Mouse (Mus musculus): Measurements from ENCODE around the gene Gm49361.

The Gm49361 gene

DNA sequence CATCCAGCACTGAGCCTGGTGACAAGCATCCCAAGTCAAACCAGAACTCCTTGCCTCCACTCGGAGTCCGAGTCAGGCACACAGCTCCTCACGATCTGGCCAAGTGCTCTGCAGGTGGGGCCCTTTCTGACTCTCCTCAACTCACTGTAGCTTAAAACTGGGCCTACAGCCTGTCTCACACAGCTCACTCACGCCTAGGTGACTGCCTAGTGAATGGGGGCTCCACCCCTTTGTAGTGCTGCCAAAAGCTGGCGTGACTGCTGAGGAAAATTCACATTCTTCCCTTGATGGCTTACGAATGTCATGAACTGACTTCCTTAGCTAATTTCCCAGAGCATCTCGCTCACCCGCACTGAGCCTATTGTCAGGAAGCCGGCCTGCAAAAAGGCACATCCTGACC is 15.4 kb downstream of the Gm49361 start:
- DNase-seq (ENCODE audit: low spot score in 2 of 2) = peak in 1 of 2 experiments; percentile 38

DNA sequence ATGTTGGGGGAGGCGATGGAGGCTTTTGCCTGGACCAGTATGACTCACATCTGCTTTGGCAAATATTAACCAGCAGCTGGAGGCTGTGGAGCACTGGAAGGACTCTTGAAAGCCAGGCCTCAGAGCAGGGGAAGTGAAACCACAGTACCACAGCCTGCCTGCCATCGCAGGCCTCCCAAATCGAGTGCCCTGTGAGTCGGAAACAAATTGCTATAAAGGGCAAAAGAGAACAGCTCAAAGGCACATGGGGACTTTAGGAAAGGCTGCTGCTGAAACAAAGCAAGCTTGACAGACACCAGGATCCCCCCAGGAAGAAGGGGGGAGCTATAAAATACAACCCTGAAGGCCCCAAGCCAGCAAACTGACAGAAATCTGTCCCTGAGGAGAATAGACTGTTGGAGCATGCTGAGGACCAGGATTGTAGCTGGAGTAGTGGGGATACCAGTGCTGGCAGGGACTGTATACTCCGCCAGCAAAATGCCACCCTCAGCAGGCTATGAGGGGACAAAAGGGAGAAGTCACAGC is 15.9 kb downstream of the Gm49361 start:
- DNase-seq (ENCODE audit: low spot score in 2 of 2) = peak in 1 of 2 experiments; percentile 52

DNA sequence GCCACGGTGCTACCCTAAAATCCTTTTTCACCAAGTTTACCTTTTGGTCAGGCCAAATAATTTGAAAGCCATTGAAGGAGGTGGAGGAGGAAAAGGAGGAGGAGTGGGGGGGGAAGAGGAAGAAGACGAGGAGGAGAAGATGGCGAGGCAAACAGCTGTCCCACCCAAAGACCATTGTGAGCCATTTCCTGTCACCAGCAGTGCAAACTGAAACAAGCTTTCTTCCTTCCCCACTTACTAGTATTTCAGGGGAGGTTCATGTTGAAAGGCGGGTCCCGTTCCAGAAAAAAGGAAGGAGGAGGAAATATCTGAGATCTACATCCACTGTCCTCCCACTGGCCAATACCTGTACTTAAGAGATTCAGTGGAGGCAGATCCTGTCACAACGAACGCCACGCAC is 16.5 kb downstream of the Gm49361 start:
- no peak for DNase-seq (ENCODE audit: low spot score in 2 of 2)

DNA sequence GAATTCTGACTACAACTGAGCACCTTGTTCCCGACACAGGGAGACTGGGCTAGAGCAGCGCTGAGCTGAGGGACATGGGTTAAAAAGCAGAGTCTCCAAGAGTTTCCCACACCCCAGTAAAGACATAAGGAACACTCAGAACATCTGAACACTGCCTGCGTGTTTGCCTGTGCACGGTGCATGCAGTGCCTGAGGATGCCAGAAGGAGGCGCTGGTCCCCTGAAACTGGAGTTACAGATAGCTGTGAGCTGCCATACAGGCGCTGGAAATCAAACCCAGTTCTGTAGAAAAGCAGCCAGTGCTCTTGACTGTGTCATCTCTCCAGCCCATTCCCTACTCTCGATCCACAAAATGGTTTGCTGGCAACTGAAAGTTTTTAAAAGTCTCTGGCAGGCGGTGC is 19.7 kb downstream of the Gm49361 start:
- DNase-seq (ENCODE audit: low spot score in 2 of 2) = no peak

DNA sequence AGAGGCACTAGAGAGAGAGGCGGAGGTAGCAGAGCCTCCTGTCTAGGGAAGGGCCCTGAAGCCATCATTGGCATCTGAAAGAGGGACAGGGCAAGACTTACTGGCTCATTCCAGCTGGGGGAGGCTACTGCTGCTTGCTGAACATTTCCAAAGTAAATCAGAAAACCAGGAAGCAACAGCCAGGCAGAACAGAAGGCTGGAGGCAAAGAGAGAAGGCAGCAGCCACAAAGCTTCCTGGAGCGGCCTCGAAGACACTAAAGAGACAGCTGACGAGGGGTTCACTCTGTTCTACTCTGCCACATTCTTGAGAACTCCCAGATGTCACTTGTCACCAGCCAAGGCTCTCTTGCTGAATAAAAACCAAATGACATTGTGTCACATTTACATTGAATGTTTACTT is 21.4 kb downstream of the Gm49361 start:
- no peak for DNase-seq (ENCODE audit: low spot score in 2 of 2)

DNA sequence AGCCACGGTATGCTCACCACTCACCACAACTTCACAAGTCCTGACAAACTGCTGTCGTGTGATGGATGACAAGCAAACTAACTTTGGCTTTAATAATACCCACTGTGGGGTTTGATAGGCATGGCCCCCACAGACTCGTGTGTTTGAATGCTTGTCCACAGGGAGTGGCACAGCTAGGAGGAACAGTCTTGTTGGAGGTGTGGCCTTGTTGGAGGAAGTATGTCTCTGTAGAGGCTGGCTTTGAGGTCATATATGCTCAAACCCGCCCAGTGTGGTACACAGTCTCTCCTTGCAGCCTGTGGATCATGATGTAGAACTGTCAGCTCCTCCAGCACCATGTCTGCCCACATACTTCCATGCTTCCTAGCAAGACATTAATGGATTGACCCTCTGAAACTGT is 27.7 kb downstream of the Gm49361 start:
- no peak for DNase-seq (ENCODE audit: low spot score in 2 of 2)

DNA sequence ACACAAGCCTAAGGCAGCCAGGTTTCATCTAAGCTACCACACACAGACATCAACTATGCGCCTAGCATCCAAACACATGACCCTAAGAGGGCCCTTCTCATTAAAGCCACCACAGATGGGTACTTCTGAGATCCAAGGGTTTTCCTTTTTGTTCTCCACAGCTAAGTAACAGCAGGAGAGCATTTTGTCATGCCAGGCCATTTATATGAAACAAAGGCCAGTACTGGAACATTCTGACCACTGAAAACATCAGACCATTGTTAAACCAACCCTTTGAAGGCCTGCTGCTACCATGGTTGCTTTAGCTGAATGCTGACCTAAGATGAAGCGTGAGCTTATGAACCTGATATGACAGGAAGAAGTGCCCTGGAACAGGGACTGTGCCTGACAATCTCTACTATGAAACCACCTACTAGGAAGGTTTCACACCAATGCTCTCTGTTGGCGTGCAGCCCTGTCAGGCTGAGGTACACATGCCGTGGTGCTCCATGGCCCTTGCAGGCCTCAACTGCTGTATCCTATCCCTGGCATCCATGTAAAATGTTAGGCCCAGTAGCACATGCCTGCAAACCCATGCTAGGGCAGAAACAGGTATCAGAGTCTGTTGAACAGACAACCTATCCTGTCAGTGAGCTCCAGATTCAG is 29.2 kb downstream of the Gm49361 start:
- DNase-seq (ENCODE audit: low spot score in 2 of 2) = no peak

DNA sequence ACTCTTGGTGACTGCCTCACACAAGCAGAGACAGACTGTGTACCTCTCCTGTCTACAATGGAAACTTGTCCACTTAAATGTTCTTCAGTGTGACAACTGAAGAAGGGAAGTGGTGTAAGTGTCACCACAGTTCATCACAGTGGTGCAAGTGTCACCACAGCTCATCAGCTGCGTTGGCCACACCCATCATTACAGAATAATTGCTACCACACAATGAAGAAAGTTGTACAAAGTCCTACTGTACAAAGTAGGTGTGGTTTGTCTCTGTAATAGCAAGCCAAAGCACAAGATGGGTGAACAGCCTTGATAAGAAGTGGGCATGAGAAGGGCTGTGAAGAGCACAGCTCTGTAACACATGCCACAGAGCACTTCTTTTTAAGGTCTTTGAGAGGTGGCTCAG is 33.0 kb downstream of the Gm49361 start:
- no peak for DNase-seq (ENCODE audit: low spot score in 2 of 2)

DNA sequence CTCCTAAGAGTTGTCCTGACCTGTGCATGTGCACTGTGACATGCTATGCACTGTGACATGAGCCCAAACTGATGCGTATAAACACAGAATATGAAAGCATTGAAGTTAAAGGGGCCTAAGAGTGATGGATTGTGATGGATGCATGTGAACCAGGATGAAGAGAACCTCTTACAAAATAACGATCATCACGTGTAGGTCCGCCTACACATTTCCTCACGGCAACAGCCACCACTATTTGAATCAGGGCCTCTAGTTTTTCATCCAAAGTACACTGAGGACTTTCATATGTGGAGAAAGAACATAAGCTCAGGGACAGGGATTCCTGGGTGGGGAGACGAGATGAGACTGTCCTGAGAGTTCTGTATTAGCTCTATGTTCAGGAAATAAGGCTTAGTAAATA is 34.8 kb downstream of the Gm49361 start:
- no peak for DNase-seq (ENCODE audit: low spot score in 2 of 2)

DNA sequence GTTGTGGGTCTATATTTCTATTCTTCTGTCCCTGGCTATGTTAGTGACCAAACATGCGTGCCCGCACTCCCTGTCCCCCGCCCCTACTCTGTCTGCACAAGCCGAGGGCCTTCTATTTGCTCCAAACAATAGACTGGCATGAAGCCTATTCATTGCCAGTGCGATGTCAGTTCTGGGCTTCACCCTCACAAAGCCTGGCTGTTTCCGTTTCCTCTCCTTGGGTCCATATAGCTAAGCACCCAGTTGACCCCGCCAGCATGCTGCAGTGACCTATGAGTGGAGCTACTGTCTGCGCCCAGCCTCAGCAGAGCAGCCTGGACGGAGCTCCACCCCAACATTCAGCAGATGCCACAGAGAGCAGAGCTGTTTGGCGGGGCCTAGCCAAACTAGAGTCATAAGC is 36.7 kb downstream of the Gm49361 start:
- DNase-seq (ENCODE audit: low spot score in 2 of 2) = no peak

DNA sequence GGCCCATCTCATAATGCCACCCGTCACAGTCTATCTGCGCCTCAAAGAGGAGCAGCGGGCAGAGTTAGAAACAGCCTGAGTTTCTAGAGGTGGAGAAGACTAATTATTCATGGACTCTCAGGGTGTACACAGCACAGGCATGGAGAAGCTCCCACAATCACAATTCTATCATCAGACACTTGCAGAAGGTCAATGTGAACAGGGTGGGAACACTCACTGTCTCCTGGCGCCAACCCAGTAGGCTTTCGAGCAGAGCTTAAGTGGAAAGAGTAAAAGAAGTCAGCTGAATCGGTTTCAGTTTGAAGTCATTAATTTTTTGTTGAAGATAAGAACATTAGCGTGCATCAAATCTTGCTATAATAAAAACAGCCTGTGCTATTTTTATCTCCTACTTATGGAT is 37.3 kb downstream of the Gm49361 start:
- peak in 1 of 2 experiments; percentile 38 for DNase-seq (ENCODE audit: low spot score in 2 of 2)

DNA sequence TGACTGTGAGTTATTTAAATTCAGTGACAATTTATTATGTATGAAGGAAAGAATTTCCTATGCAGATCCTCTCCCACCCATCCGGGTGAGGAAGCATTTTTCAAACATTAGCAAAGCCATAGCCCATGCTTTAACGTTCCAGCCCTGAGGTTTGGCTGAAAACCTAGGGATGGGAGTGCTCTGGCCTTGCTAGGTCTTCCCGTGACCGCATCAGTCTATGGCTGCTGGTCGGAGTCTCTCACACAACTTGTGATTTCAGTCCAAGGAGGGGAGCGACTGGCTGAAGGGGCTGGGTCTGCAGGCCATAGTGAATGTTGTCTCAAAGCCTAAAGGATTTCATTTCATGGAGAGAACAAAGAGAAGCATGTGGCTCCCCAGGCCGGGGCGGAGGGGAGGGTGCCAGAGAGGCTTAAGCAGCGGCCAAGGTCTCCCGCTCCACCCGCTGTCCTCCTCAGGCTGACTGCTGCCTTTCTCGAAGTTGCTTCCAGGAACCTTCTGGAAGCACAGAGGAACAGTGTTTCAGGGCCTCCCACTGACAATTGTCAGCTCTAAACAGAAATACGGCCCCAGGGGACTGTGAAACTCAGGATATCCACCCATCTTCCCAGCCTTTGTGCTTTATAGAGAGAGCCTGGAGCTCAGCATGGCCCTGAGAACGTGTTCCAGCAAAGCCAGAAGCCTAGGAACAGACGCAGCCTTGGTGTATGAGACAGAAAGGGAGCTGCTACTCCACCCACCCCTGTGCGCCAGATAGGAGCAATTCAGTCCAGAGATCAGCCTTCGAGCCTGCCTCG is 38.6 kb downstream of the Gm49361 start:
- DNase-seq (ENCODE audit: low spot score in 2 of 2) = peak in 1 of 2 experiments; percentile 40

DNA sequence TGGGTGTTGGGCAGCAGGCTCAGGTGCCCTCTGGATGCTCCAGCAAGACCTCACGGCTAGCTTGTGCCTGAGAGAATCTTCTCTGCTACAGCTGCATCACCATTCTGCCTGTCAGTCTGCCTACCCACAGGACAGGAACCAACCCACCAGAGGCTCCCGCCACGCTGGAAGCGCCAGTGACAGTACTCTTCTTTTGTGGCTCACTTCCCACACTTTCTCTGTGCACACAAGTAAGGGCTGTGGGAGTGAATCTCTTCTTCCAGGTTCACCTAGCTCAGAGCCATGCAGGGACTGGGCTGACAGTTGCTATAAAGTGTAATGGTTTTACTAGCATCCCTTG is 39.2 kb downstream of the Gm49361 start:
- no peak for DNase-seq (ENCODE audit: low spot score in 2 of 2)

DNA sequence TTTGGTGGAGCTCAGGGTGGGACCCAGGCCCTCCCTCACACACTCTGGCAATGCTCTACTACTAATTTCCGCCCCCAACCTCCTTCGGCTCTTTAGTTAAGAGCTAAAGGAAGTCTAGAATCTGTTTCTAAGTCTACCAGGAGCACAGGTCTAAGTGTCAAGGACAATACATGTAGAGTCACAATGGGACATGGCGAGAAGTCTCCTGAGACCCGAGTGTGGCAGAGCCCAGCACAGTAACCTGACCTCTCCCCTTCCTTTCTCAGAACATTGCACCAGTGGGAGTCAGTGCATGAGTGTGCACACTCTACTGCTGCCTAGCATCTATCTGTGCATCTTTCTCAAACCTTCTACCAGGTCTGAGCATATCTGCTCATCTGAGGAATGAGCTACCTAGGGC is 40.1 kb downstream of the Gm49361 start:
- DNase-seq (ENCODE audit: low spot score in 2 of 2) = no peak

DNA sequence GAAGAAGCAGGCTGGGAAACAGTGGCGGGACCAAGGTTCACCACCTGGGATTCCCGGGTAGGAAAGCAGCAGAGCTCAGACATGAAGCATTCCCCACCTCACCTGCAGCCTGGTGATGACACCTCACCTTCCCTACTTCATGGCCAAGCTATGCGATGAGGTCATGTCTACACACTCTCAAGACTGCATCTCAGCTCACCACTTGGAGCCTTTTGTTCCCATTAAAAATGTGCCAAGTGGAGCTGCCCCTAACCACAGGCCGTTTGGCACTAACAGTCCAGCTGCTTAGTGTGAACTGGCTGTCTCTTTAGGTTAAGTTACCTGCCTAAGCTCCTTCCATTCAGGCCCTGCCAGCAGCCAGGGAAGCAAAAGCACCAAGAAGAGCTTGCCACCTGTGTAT is 40.8 kb downstream of the Gm49361 start:
- DNase-seq (ENCODE audit: low spot score in 2 of 2) = no peak

DNA sequence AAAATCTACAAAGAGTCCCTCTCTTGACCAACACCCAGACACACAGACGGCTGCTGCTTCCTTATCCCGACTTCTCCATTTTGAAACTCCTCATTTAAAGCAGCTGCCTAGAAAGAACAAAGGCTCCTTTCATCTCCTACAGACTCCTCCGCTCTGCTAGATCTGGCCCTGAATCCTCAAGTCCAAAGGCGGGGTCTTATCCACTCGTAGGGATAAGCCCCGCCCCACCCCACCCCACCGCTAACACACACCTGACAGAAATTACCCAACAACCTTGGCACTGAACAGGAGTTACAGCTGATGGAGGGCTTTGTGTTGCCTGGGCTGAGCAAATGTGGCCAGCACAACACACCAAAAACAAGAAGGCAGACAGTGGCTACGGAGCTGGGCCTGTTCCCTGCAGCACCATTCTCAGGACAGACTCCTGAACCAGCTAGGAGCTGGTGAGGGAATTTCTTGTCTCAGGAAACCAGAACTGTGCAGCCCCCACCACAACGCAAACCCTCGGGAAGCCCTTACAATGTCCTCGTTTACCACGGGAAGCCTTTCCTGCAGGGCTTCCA is 43.9 kb downstream of the Gm49361 start:
- DNase-seq (ENCODE audit: low spot score in 2 of 2) = no peak

DNA sequence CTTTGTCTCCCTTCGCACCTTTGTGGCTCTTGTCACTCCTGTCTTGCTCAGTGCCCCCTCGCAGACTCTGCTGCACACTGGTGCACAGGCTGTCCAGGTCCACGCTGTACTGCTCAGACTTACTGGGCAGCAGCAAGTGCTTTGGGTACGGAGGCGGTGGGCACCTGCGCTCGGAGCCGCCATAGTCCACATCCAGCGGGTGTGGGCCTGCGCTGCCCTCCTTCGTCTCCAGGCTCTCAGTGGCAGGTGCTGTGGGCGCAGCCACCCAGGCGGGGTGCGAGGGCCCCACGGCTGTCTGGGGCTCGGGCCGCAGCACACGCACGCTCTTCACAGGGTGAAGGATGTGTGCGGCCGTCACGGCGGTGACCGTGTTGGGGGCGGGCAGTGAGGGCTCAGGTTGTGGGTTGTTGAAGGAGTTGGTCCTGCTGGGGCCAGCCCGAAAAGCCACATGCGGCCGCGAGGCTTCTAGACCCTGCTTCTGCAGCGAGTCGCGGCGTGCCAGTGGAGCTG is 46.4 kb downstream of the Gm49361 start:
- no peak for DNase-seq (ENCODE audit: low spot score in 2 of 2)

DNA sequence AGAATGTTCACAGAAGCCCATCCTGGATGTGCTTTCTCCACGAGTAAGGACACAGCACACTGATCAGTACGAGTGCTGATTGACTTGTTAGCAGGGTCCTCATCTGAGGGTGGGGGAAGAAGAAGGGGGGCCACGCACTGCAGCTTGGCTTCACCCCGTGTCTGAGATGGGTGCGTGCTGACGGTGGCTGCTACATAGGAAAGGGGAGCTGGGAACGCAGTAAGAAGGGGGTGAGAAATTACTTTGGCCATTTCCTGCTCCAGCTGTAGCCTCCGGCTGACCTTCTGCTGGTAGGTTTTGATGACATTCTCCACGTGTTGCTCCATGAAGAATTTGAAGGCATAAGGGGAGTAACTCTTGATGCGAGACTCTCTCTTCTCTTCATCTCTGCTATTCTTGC is 46.9 kb downstream of the Gm49361 start:
- no peak for DNase-seq (ENCODE audit: low spot score in 2 of 2)

DNA sequence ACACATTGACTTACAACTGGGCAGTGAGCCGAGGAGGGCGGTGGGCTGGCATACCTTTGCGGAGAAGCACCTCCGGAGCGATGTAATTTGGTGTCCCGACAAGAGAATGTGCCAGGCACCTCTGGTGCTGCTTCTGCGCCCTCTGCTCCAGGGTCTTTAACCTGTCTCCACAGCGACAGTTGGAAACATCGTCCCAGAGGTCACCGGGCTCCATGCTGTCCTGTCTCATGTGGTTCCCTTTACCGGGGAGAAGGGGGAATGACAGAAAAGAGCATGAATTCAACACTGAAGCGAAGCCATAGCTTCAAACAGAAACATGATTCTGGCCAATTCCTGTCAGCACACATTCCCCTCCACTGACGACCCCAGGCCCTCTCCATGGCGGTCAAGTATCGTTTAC is 49.8 kb downstream of the Gm49361 start:
- DNase-seq (ENCODE audit: low spot score in 2 of 2) = no peak

DNA sequence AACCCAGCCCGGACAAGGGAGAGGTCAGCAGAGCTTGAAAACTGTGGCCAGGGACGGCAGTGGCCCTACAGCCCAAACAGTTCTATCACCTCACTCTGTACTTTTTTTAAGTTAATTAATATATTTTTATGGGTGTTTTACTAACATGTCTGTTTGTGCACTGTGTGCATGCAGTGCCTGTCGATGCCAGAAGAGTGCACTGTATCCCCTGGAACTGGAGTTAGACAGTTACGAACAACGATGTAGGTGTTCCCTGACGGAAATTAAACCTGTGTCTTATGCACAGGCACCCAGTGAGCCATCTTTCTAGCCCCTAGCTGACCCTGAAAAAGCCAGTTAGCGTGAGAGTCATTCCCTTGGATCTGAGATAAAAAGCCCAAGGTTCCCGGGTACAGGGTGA is 50.4 kb downstream of the Gm49361 start:
- no peak for DNase-seq (ENCODE audit: low spot score in 2 of 2)

DNA sequence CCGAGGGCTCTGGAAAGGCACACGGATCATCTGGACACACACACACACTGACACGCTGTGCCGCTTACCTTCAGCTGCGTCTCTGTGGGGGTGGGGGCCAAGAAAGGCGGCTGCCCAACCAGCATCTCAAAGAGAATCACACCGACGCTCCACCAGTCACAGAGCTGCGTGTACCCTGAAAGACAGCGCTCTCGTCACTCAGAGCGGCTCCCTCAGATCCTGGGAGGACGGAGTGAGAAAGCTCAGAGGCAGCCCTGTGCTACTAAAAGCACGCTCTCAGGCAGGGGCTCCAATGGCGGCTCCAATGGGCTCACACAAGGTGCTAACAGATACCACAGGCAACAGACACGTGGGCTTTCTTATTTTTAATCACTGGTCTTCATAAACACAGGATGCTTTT is 51.7 kb downstream of the Gm49361 start:
- DNase-seq (ENCODE audit: low spot score in 2 of 2) = no peak

DNA sequence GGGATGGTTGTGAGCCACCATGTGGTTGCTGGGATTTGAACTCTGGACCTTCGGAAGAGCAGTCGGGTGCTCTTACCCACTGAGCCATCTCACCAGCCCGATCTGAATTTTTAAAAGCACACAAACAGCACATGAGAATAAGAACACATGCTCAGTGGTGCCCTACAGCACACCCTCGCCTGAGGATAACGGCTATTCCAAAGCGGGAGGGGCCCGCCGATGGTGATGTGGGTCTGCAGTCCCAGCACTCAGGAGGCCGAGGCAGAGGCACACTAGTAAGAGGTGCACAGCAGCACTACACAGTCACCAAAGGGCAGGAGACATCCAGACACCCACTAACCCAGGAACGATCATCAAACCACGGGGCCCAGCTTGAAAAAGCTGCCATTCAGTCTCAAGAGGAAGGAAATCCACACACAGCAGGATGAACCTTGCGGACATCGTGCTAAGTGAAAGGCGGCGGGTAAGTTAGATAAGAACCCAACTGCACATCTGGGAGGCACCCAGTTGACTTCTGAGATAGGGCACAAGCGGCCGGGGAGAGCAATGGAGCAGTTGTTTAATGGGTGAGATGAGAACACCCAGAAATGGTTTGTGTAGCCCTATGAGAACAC is 53.3 kb downstream of the Gm49361 start:
- DNase-seq (ENCODE audit: low spot score in 2 of 2) = no peak
